In the genomic region with DNA sequence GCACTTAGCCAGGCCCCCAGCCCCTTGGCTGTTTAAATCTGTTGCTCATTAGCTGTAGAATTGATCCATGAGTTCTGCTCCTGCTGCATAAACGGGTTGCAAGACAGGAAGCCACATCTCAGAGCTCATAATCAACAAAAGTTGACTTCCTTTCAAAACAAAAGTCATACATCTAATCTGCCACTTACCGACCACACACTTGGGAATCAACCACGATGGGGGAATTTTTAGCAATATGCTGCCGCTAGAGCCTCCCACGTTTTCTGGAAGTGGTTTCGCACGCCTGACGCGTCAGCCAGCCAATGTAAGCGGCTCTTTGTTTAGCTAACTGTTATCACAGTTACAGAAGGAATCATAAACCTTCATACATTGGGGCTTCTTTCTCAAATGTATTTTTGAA, we compare ENCODE assay signal across 15 mouse cellular contexts.
DNase-seq lines count a peak whose midpoint lies in the region; ATAC-seq and TF ChIP-seq lines count a peak whose summit lies in the region.
"Had no signal": no experiment of that assay in that cellular context is flagged by ENCODE, and none has a peak within 500 bp of the region (broad histone marks: within the 10 kb centered on the region; RNA-seq: fewer than 3 reads in every experiment).

No protein-coding gene starts in this region.

- peak overlapping the region; percentile 42; the same call in 1 of the 2 replicates for H3K27ac ChIP-seq in midbrain, embryonic 15.5 days
- no peak overlapping the region for H3K27ac ChIP-seq in midbrain, postnatal 0 days (ENCODE audit: low read depth, low read length)
- H3K27ac ChIP-seq: hindbrain, embryonic 13.5 days; kidney, embryonic 15.5 days; limb, embryonic 13.5 days; midbrain, embryonic 13.5 days had no signal

- H3K27me3 ChIP-seq in midbrain, embryonic 15.5 days (replicated peaks): no peaks in the 10 kb centered on the region
- H3K27me3 ChIP-seq in midbrain, postnatal 0 days (ENCODE audit: insufficient read depth, low read length): no peaks in the 10 kb centered on the region
- H3K27me3 ChIP-seq: hindbrain, embryonic 13.5 days; kidney, embryonic 15.5 days; limb, embryonic 13.5 days; midbrain, embryonic 13.5 days had no signal

- no peak for ATAC-seq in midbrain, embryonic 15.5 days (replicated peaks)
- ATAC-seq in midbrain, postnatal 0 days (ENCODE audit: low FRiP score): no peak
- ATAC-seq: lung, postnatal 0 days; midbrain, embryonic 13.5 days had no signal

- DNase-seq in midbrain, postnatal 0 days (ENCODE audit: low spot score): no peak
- DNase-seq in frontal cortex, postnatal 10 days (ENCODE audit: low spot score in 2 of 2): peak; percentile 30 to 50
- DNase-seq in left cerebral cortex, postnatal 14 days (ENCODE audit: low spot score in 2 of 2): peak; percentile 71 to 74
- DNase-seq in urinary bladder, postnatal 10 days (ENCODE audit: low spot score): no peak
- no peak for DNase-seq in spleen, postnatal 36 days (ENCODE audit: low spot score in 2 of 2)
- DNase-seq in kidney, adult 8-10 months: no peak
- DNase-seq: cerebellum, postnatal 10 days; heart, adult 18-20 months; thymus, postnatal 25 days had no signal

- H3K4me1 ChIP-seq in midbrain, embryonic 15.5 days: no peaks in the 10 kb centered on the region
- H3K4me1 ChIP-seq in midbrain, postnatal 0 days (ENCODE audit: insufficient read depth, low read length): no peaks in the 10 kb centered on the region; the same call in 1 of the 2 replicates
- H3K4me1 ChIP-seq: kidney, embryonic 15.5 days had no signal

- intact Hi-C loops in left cerebral cortex, postnatal 14 days (cut with DNase I): no loop called here

- H3K9me3 ChIP-seq in midbrain, embryonic 15.5 days: no peaks in the 10 kb centered on the region
- H3K9me3 ChIP-seq in midbrain, postnatal 0 days (ENCODE audit: low read length): no peaks in the 10 kb centered on the region
- H3K9me3 ChIP-seq: kidney, embryonic 15.5 days had no signal

- no peak overlapping the region for H3K4me3 ChIP-seq in midbrain, embryonic 15.5 days
- H3K4me3 ChIP-seq in midbrain, postnatal 0 days (ENCODE audit: low read depth, low read length): no peak overlapping the region
- H3K4me3 ChIP-seq: hindbrain, embryonic 13.5 days; kidney, embryonic 15.5 days; limb, embryonic 13.5 days; midbrain, embryonic 13.5 days had no signal

- WGBS in midbrain, embryonic 15.5 days: 73% methylated on average over 10 of the region's 10 CpGs
- WGBS in midbrain, postnatal 0 days: 65% methylated on average over 10 of the region's 10 CpGs

- H3K36me3 ChIP-seq in midbrain, embryonic 15.5 days (replicated peaks): no peaks in the 10 kb centered on the region
- no peaks in the 10 kb centered on the region for H3K36me3 ChIP-seq in midbrain, postnatal 0 days (ENCODE audit: insufficient read depth, low read length)
- H3K36me3 ChIP-seq: hindbrain, embryonic 13.5 days; kidney, embryonic 15.5 days; limb, embryonic 13.5 days; midbrain, embryonic 13.5 days had no signal

- TF ChIP-seq CTCF in midbrain, postnatal 0 days (IDR thresholded peaks at IDR 0.05): no peak

- no peak overlapping the region for H3K9ac ChIP-seq in midbrain, embryonic 15.5 days
- H3K9ac ChIP-seq in midbrain, postnatal 0 days (replicated peaks; ENCODE audit: low read length, poor library complexity, severe bottlenecking): no peak overlapping the region
- H3K9ac ChIP-seq: hindbrain, embryonic 13.5 days; kidney, embryonic 15.5 days; limb, embryonic 13.5 days; midbrain, embryonic 13.5 days had no signal

- H3K4me2 ChIP-seq in midbrain, embryonic 15.5 days: no peak overlapping the region
- H3K4me2 ChIP-seq in midbrain, postnatal 0 days (ENCODE audit: low read depth, low read length, poor library complexity, severe bottlenecking): no peak overlapping the region
- H3K4me2 ChIP-seq: hindbrain, embryonic 13.5 days; kidney, embryonic 15.5 days; limb, embryonic 13.5 days; midbrain, embryonic 13.5 days had no signal

Comparison
In these comparisons a context has a peak if more than half of its experiments do, and no peak if none do; other contexts are left out.
1. DNase-seq: peak in frontal cortex, postnatal 10 days (2 of 2) and left cerebral cortex, postnatal 14 days (2 of 2); none in midbrain, postnatal 0 days (single experiment), urinary bladder, postnatal 10 days (single experiment), spleen, postnatal 36 days (0 of 2) and kidney, adult 8-10 months (0 of 2).